Mouse (Mus musculus) midbrain, embryonic 14.5 days (tissue): ENCODE data around the gene U2surp. TPM values are rescaled to one million over a fixed set of nuclear protein-coding genes. Genes with fewer than 3 reads are reported as not detected.
A peak's percentile ranks its signal among the peaks of the same experiment; 100 is the strongest.

Experiments used
- ATAC-seq: fragments of 200-750 bp; cut with Nextera tagmentation; 2 replicates; pipeline ENCODE4 v1.8.0; 2017; ENCODE audit warnings: moderate number of reproducible peaks, moderate library complexity; ENCODE audit not compliant: low FRiP score, low TSS enrichment
- DNase-seq: peaks from one replicate; pipeline ENCODE4 v3.0.0-alpha.2; 2015
- H3K27ac ChIP-seq: fragments of 300-500 bp; sonication (generic); replicated peaks from 2 replicates; pipeline ENCODE4 v1.5.1; 2014; ENCODE audit warnings: mild to moderate bottlenecking, low read depth, low read length, moderate library complexity
- H3K27me3 ChIP-seq: fragments of 300-500 bp; sonication (generic); 2 replicates; pipeline ENCODE4 v1.6.1; 2014; ENCODE audit warnings: low read length, control low read depth, mixed read lengths; ENCODE audit not compliant: control insufficient read depth, insufficient read depth
- H3K36me3 ChIP-seq: fragments of 300-500 bp; sonication (generic); 2 replicates; pipeline ENCODE4 v1.6.1; 2014; ENCODE audit warnings: low read length, control low read depth; ENCODE audit not compliant: control insufficient read depth, insufficient read depth
- H3K4me1 ChIP-seq: fragments of 300-500 bp; sonication (generic); 2 replicates; pipeline ENCODE4 v1.6.1; 2014; ENCODE audit warnings: mild to moderate bottlenecking, antibody characterized with exemption, low read length, control low read depth; ENCODE audit not compliant: control insufficient read depth, insufficient read depth
- H3K4me2 ChIP-seq: fragments of 300-500 bp; sonication (generic); 2 replicates; pipeline ENCODE4 v1.6.1; 2014; ENCODE audit warnings: mild to moderate bottlenecking, low read length, moderate library complexity
- H3K4me3 ChIP-seq: fragments of 300-500 bp; sonication (generic); replicated peaks from 2 replicates; pipeline ENCODE4 v1.5.1; 2014; ENCODE audit warnings: low read depth, low read length
- H3K9ac ChIP-seq: fragments of 300-500 bp; sonication (generic); replicated peaks from 2 replicates; pipeline ENCODE4 v1.6.1; 2014; ENCODE audit warnings: mild to moderate bottlenecking, low read length, moderate library complexity
- H3K9me3 ChIP-seq: fragments of 300-500 bp; sonication (generic); 2 replicates; pipeline ENCODE4 v1.6.1; 2016; ENCODE audit warnings: low read length, control low read depth, mixed read lengths; ENCODE audit not compliant: control insufficient read depth
- WGBS: fragments of 180-500 bp; shearing (Covaris S2); extraction: QIAGEN DNeasy Blood & Tissue Kit; methylation state at CpG from one replicate; pipeline ENCODE4 v1.1.7; 2014; 5-methylcytosine and 5-hydroxymethylcytosine counted together
- polyA plus RNA-seq: library from polyadenylated mRNA; unstranded; fragments of >200 nt; fragmentation: Nextera tagmentation; extraction: Ambion mirVana; gene quantifications from 2 replicates; pipeline ENCODE4 v1.2.1, GENCODE M21; 2014

Gene U2surp
- polyA plus RNA-seq, 1 experiment from 2014 or later = 137 TPM

DNA sequence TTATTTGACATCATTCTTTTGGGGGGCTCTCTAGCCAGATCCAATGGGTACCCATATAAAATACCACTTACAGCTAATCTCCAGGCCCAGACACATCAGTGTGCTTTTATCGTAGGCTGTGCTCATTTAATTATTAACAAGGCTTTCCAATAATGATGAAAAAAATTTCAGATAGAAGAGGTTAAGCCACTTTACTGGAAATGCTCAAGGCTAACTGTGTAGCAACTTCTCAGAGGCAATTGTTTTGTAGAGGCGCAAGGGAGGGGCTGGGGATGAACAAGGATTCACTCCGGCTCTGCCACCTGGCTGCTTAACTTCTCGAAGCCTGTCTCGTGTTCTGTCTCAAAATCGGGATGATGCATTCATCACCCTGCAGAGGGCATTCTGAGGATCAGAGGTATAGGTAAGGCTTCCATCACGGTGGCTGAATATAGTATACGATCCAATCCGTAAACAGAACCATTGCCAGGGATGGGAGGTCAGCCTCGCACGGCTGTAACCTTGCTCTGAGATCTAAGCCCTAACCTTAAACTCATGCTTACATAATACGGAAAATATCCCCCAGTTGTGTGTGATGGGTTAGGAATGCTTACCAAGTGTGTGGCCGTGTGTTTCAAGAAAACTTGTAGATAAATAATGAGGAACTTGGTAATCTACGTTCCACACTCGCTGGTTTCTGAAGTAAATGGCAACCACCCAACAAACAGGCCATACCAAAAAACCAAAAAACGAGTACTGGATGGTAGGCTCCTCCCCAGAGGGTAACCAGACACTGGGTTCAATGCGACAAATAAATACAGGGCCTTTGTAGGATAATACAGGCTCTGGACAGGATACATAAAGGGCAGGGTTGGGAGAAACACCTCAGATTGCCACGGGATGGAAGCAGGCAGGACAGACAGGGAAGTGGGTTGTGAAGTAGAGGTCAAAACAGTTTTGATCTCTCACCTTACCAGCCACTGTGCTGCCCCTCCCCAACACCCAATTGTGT lies 42.7 kb upstream of the U2surp start:
- H3K4me2 ChIP-seq = no peak overlapping the region
- H3K4me1 ChIP-seq = no peaks in the 10 kb centered on the region
- H3K36me3 ChIP-seq = no peaks in the 10 kb centered on the region
- ATAC-seq (no peak), DNase-seq (no peak)
- H3K27ac ChIP-seq = no peak overlapping the region
- no peak overlapping the region for H3K4me3 ChIP-seq
- no peaks in the 10 kb centered on the region for H3K27me3 ChIP-seq
- no peak overlapping the region for H3K9ac ChIP-seq
- WGBS = 85% methylated on average over 18 of the region's 18 CpGs
- no peaks in the 10 kb centered on the region for H3K9me3 ChIP-seq

DNA sequence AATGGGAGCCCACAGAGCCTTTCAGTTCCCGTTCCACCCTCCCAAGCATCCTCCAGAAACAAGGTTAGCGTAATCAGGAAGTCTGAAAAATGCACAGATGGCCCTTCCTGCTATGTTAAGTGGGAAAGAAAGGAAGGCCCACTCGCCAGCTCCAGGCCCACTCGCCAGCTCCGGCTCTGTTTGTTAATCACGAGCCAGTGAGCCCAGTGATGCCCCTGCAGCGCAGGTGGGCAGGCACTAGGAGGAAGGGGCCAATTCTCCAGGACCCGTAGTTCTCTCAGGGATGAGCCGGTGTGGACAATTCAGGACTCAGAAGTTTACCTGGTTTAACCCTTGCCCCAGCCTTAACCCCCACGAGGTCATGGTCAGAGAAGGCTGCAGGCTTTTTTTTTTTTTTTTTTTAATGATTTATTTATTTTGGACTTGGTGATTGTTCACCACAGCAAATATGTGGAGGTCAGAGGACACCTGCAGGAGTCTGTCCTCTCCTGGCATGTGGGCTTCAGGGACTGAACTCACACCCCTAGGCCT lies 40.4 kb upstream of the U2surp start:
- Histone ChIP-seq H3K27me3 (no peaks in the 10 kb centered on the region), H3K4me1 (no peaks in the 10 kb centered on the region), H3K36me3 (no peaks in the 10 kb centered on the region), H3K27ac (no peak overlapping the region), H3K4me2 (no peak overlapping the region), H3K4me3 (no peak overlapping the region), H3K9me3 (no peaks in the 10 kb centered on the region), H3K9ac (no peak overlapping the region)
- DNase-seq (no peak), ATAC-seq (no peak)
- 73% methylated on average over 10 of the region's 10 CpGs for WGBS

DNA sequence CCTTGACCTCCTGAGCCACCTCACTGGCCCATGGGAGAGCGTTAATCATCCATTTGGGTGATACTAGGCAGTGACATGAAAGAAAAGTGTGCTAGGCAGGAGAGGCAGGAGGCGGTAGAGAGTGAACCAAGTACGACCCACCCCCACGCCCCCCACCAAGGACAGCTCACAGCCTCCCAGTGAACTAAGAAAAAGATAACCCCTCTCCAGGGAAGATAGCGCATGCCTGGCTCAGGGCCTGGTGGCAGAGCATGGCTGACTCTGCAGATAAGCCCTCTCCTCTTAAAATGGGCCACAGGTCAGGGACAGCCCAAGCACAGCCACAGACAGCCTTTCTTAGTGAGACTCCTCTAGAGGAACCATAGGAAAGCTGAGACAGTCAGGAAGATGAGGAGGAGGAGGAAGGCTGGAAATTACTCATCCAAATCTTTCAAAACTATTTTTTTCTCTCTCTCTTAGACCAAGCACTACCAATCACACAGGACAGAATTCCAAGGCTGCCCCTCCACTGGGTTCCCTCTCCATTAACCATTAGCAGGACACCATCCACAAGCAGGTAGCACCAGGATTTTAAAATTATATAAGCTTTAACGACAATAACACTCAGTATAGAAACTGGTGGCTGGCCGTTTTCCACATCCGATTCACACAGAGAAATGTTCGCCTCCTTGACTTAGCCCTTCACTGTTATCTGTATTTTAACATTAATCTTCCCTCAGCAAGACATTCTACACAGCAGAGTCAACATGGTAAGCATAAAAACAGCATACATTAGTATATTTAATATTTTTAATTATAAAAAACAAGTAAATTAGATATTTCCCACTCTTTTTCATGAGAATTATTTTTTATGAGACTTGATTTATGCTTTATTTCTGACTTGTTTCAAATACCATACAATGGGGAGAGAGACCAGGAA lies 39.3 kb upstream of the U2surp start:
- Histone ChIP-seq H3K27me3 (no peaks in the 10 kb centered on the region), H3K4me1 (no peaks in the 10 kb centered on the region), H3K9ac (no peak overlapping the region), H3K27ac (no peak overlapping the region), H3K9me3 (no peaks in the 10 kb centered on the region), H3K4me2 (no peak overlapping the region), H3K36me3 (no peaks in the 10 kb centered on the region), H3K4me3 (no peak overlapping the region)
- 74% methylated on average over 9 of the region's 9 CpGs for WGBS
- ATAC-seq (no peak), DNase-seq (no peak)

DNA sequence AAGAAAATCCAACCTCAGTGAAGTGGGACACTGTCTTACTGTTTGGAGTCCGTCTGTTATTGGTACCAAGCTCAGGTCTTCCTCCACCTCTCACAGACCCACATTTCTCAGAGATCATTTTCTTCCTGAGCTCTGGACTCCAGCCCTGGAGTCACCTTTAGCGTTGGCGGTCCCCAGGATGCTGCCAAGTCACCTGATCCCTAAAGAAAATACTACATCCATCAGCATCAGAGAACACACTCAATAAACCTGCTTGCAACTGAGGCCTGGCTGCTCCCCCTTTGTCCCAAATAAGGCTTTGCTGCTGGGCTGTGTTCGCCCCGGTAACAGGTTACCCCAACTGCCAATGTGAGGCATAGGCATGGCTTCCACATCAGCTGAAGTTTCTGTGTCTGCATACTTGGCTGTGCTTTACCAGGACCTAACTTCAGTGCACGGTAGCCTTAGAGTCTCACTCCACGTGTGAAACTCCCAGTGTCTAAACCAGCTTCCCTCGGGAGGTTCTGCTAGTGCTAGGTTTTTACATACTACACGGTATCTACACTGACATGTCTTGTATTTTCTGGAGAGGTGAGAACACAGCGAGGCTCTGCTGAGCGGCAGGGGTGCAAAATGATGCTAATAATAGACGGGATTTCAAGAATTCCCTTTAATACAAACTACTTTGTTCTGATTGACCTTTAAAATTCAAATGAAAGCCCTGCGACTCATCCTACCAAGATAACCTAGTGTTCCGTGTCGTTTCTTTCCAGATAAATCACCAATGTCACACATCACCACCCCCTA lies 38.0 kb upstream of the U2surp start:
- WGBS = 53% methylated on average over 15 of the region's 15 CpGs
- no peak overlapping the region for H3K9ac ChIP-seq
- no peak overlapping the region for H3K4me3 ChIP-seq
- H3K27me3 ChIP-seq = no peaks in the 10 kb centered on the region
- ATAC-seq (no peak), DNase-seq (no peak)
- no peak overlapping the region for H3K4me2 ChIP-seq
- no peaks in the 10 kb centered on the region for H3K4me1 ChIP-seq
- H3K27ac ChIP-seq = no peak overlapping the region
- H3K9me3 ChIP-seq = no peaks in the 10 kb centered on the region
- H3K36me3 ChIP-seq = no peaks in the 10 kb centered on the region

DNA sequence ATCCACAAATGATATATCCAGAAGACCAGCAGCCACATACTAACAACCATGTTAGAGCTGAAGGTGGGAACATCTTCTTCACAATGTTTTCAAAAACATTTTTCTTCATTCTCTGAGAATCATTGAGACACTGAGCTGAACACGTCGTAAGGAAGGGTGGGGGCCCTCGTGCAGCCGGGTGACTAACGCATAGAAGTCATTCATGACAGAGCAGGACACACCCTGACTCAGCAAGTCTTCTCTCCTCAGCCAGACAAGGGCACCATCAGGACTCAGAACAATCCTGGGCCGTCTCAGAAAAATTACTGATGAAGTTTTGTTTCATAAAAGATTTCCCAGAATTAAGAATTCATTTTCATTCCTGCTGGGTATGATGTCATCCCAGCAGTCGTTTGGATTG lies 34.9 kb upstream of the U2surp start:
- no peak overlapping the region for H3K9ac ChIP-seq
- H3K9me3 ChIP-seq = no peaks in the 10 kb centered on the region
- no peak for ATAC-seq
- no peaks in the 10 kb centered on the region for H3K4me1 ChIP-seq
- 66% methylated on average over 7 of the region's 7 CpGs for WGBS
- no peak overlapping the region for H3K4me2 ChIP-seq
- H3K4me3 ChIP-seq = no peak overlapping the region
- H3K27me3 ChIP-seq = no peaks in the 10 kb centered on the region
- H3K27ac ChIP-seq = no peak overlapping the region
- DNase-seq = no peak
- no peaks in the 10 kb centered on the region for H3K36me3 ChIP-seq

DNA sequence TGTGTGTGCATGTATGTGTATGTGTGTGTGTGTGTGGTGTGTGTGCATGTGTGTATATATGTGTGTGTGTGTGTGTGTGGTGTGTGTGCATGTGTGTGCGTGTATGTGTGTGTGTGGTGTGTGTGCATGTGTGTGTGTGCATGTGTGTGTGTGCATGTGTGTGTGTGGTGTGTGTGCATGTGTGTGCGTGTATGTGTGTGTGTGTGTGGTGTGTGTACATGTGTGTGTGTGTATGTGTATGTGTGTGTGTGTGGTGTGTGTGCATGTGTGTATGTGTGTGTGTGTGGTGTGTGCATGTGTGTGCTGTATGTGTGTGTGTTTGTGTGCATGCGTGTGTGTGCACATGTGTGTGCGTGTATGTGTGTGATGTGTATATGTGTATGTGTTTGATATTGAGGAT lies 32.8 kb upstream of the U2surp start:
- H3K27me3 ChIP-seq = no peaks in the 10 kb centered on the region
- H3K4me1 ChIP-seq = no peaks in the 10 kb centered on the region
- no peaks in the 10 kb centered on the region for H3K9me3 ChIP-seq
- H3K27ac ChIP-seq = no peak overlapping the region
- H3K9ac ChIP-seq = no peak overlapping the region
- H3K4me3 ChIP-seq = no peak overlapping the region
- WGBS = 97% methylated on average over 4 of the region's 4 CpGs
- no peak overlapping the region for H3K4me2 ChIP-seq
- DNase-seq (no peak), ATAC-seq (no peak)
- H3K36me3 ChIP-seq = no peaks in the 10 kb centered on the region

DNA sequence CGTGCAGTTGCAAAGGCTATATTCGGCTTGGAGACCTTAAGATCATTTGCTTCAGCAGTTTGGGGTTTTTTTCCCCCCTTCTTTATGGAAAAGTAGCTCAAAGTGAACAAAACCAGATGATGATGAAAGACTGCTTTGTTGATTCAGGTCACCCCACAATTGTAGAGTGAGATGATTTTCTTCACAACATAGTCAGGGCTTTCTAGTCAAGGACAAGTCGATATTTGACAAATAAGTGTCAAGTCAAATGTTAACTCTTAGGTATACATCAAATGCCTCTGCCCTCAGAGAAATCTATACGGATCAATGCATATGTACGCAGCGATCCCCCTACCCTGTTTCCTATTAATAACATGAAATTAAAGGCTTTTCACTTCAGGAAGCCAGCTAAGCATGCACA lies 30.7 kb upstream of the U2surp start:
- ATAC-seq (no peak), DNase-seq (no peak)
- Histone ChIP-seq H3K4me2 (no peak overlapping the region), H3K27ac (peak overlapping the region; percentile 66; the same call in 1 of the 2 replicates), H3K4me3 (no peak overlapping the region), H3K9me3 (no peaks in the 10 kb centered on the region), H3K4me1 (no peaks in the 10 kb centered on the region), H3K9ac (no peak overlapping the region), H3K36me3 (no peaks in the 10 kb centered on the region), H3K27me3 (no peaks in the 10 kb centered on the region)
- WGBS = 81% methylated on average over 6 of the region's 6 CpGs
